In genomic region chr15:92447708-92448147, GRCm38 (mm10) we compare ENCODE assay signal across 9 mouse cellular contexts. TPM values are rescaled to one million over a fixed set of nuclear protein-coding genes. Genes with fewer than 3 reads are reported as not detected.
DNase-seq lines count a peak whose midpoint lies in the region; ATAC-seq and TF ChIP-seq lines count a peak whose summit lies in the region.
"Had no signal": no experiment of that assay in that cellular context is flagged by ENCODE, and none has a peak within 500 bp of the region (broad histone marks: within the 10 kb centered on the region; RNA-seq: fewer than 3 reads in every experiment).

No protein-coding gene starts in this region.

- H3K4me3 ChIP-seq in limb, embryonic 10.5 days, result no peak overlapping the region
- no peak overlapping the region for H3K4me3 ChIP-seq in stomach, postnatal 0 days (ENCODE audit: low read depth, low read length)
- H3K4me3 ChIP-seq: neural tube, embryonic 12.5 days had no signal

- peak; percentile 73 for TF ChIP-seq CTCF in stomach, postnatal 0 days (IDR thresholded peaks at IDR 0.05; ENCODE audit: low read depth)

- H3K9me3 ChIP-seq in limb, embryonic 10.5 days (replicated peaks), result no peaks in the 10 kb centered on the region
- no peaks in the 10 kb centered on the region for H3K9me3 ChIP-seq in stomach, postnatal 0 days (ENCODE audit: control insufficient read depth, low read length)
- H3K9me3 ChIP-seq: neural tube, embryonic 12.5 days had no signal

- no peaks in the 10 kb centered on the region for H3K27me3 ChIP-seq in limb, embryonic 10.5 days (ENCODE audit: low read depth, poor library complexity, severe bottlenecking)
- no peaks in the 10 kb centered on the region for H3K27me3 ChIP-seq in stomach, postnatal 0 days (ENCODE audit: control insufficient read depth, insufficient read depth, low read length)
- H3K27me3 ChIP-seq: neural tube, embryonic 12.5 days had no signal

- H3K27ac ChIP-seq in limb, embryonic 10.5 days, result no peak overlapping the region
- no peak overlapping the region for H3K27ac ChIP-seq in stomach, postnatal 0 days (replicated peaks)
- H3K27ac ChIP-seq: neural tube, embryonic 12.5 days had no signal

- peak; percentile 50 for DNase-seq in layer of hippocampus, adult 11-12 months (ENCODE audit: low spot score)
- DNase-seq in layer of hippocampus, adult 9-10 months (ENCODE audit: low spot score), result no peak
- peak; percentile 20 to 25 for DNase-seq in cerebellum, postnatal 36 days
- peak; percentile 17 to 43 for DNase-seq in frontal cortex, postnatal 10 days (ENCODE audit: low spot score in 2 of 2)
- peak; percentile 42 for DNase-seq in limb, embryonic 10.5 days (ENCODE audit: low spot score)
- DNase-seq in stomach, postnatal 0 days (ENCODE audit: low spot score), result peak; percentile 18
- no peak for DNase-seq in gastrocnemius, postnatal 25 days
- DNase-seq in heart, adult 11 months, result no peak

- ATAC-seq in stomach, postnatal 0 days (ENCODE audit: low FRiP score, low TSS enrichment), result no peak

- no peak for TF ChIP-seq EP300 in stomach, postnatal 0 days (optimal IDR thresholded peaks at IDR 0.05)

- 48% methylated on average over 8 of the region's 8 CpGs for WGBS in limb, embryonic 10.5 days
- 38% methylated on average over 8 of the region's 8 CpGs for WGBS in stomach, postnatal 0 days

- no peak overlapping the region for H3K4me2 ChIP-seq in stomach, postnatal 0 days (replicated peaks; ENCODE audit: low read depth)
- H3K4me2 ChIP-seq: neural tube, embryonic 12.5 days had no signal

- no peak overlapping the region for H3K9ac ChIP-seq in stomach, postnatal 0 days (ENCODE audit: low read length)
- H3K9ac ChIP-seq: neural tube, embryonic 12.5 days had no signal

- no peaks in the 10 kb centered on the region for H3K36me3 ChIP-seq in limb, embryonic 10.5 days
- no peaks in the 10 kb centered on the region for H3K36me3 ChIP-seq in stomach, postnatal 0 days (ENCODE audit: control insufficient read depth, insufficient read depth, low read length)
- H3K36me3 ChIP-seq: neural tube, embryonic 12.5 days had no signal

- 0 out of 2 replicates have a peak, but pooled peaks cover 4% of the 10 kb centered on the region for H3K4me1 ChIP-seq in limb, embryonic 10.5 days
- H3K4me1 ChIP-seq in stomach, postnatal 0 days (replicated peaks; ENCODE audit: control insufficient read depth, insufficient read depth), result no peaks in the 10 kb centered on the region

RNA-seq across cellular contexts. Expression of gene Pdzrn4, which starts 51.0 kb away (rescaled TPM):
- polyA plus RNA-seq in limb, embryonic 10.5 days (2016; fragmentation: Nextera tagmentation; extraction: Ambion mirVana), result 0.40 and 1.2 TPM in 2 replicates
- polyA plus RNA-seq in stomach, postnatal 0 days (2015; fragmentation: Nextera tagmentation; extraction: Ambion mirVana), result 0.76 and 0.93 TPM in 2 replicates
- total RNA-seq in gastrocnemius, postnatal 25 days (2021), result under 1 TPM; 0.54 to 0.74 TPM

Comparison
In these comparisons a context has a peak if more than half of its experiments do, and no peak if none do; other contexts are left out.
1. DNase-seq: peak in layer of hippocampus, adult 11-12 months (single experiment), cerebellum, postnatal 36 days (2 of 2), frontal cortex, postnatal 10 days (2 of 2), limb, embryonic 10.5 days (single experiment) and stomach, postnatal 0 days (single experiment); none in layer of hippocampus, adult 9-10 months (single experiment), gastrocnemius, postnatal 25 days (single experiment) and heart, adult 11 months (single experiment).